Mouse (Mus musculus) urinary bladder, postnatal 25 days (tissue): ENCODE results near the gene Csk.
A peak's percentile ranks its signal among the peaks of the same experiment; 100 is the strongest.

Experiments
- DNase-seq: peaks from one replicate; pipeline ENCODE4 v3.0.0; 2022; ENCODE audit warnings: low spot score

Gene Csk

GRCm38 (mm10) chr9:57657843-57658242 lies 4.4 kb upstream of the Csk start:
- DNase-seq, result no peak

GRCm38 (mm10) chr9:57656631-57657350 lies 3.4 kb upstream of the Csk start:
- DNase-seq, result no peak

- peak; percentile 96 for DNase-seq
These were observed 2.3 kb upstream of the Csk start for GRCm38 (mm10) chr9:57655749-57656148.

- DNase-seq, result no peak
These were observed 1.5 kb upstream of the Csk start for GRCm38 (mm10) chr9:57654966-57655365.

GRCm38 (mm10) chr9:57652855-57653254 lies 576 bp downstream of the Csk start:
- DNase-seq, result no peak

GRCm38 (mm10) chr9:57652351-57652750 lies 1.1 kb downstream of the Csk start:
- no peak for DNase-seq

- no peak for DNase-seq
These were observed 2.6 kb downstream of the Csk start for GRCm38 (mm10) chr9:57650786-57651311.

GRCm38 (mm10) chr9:57650130-57650785 lies 3.2 kb downstream of the Csk start:
- DNase-seq, result no peak

GRCm38 (mm10) chr9:57647286-57648108 lies 5.9 kb downstream of the Csk start:
- DNase-seq, result no peak

GRCm38 (mm10) chr9:57646551-57647103 lies 6.8 kb downstream of the Csk start:
- DNase-seq, result no peak

GRCm38 (mm10) chr9:57644944-57645893 lies 8.2 kb downstream of the Csk start:
- DNase-seq, result peak; percentile 94

- no peak for DNase-seq
These were observed 8.9 kb downstream of the Csk start for GRCm38 (mm10) chr9:57644442-57644943.

- no peak for DNase-seq
These were observed 9.6 kb downstream of the Csk start for GRCm38 (mm10) chr9:57643856-57644180.

- no peak for DNase-seq
These were observed 10.1 kb downstream of the Csk start for GRCm38 (mm10) chr9:57643169-57643855.

GRCm38 (mm10) chr9:57641775-57642550 lies 11.5 kb downstream of the Csk start:
- no peak for DNase-seq

- DNase-seq, result no peak
These were observed 12.4 kb downstream of the Csk start for GRCm38 (mm10) chr9:57641022-57641421.

- peak; percentile 47 for DNase-seq
These were observed 13.0 kb downstream of the Csk start for GRCm38 (mm10) chr9:57640384-57640783.

- DNase-seq, result no peak
These were observed 13.6 kb downstream of the Csk start for GRCm38 (mm10) chr9:57639661-57640328.
